Mouse (Mus musculus) spleen, adult 2 months (tissue): Measurements from ENCODE around the gene Sectm1b. TPM values are rescaled to one million over a fixed set of nuclear protein-coding genes. Genes with fewer than 3 reads are reported as not detected.
"Not testable (repeated sequence)": the region's sequence is repeated elsewhere in the genome, so short reads cannot be mapped to it uniquely, and the experiment has no call there.

Experiments
- DNase-seq, 2 experiments: peaks; one replicate each; pipeline versions ENCODE4 v3.0.0 to v3.0.0-alpha.2; 2012 to 2021; ENCODE audit warnings: low spot score in 2 of 2, low read depth in 1 of 2
- H3K27ac ChIP-seq: fragments of 200-500 bp; 2 replicates; pipeline ENCODE4 v1.5.1; 2012; ENCODE audit warnings: low read length, inconsistent platforms; ENCODE audit not compliant: insufficient read depth
- H3K27me3 ChIP-seq: fragments of 200-500 bp; 2 replicates; pipeline ENCODE4 v1.6.1; 2012; ENCODE audit warnings: mild to moderate bottlenecking, moderate library complexity, low read length, inconsistent platforms; ENCODE audit not compliant: control insufficient read depth, insufficient read depth
- H3K36me3 ChIP-seq: fragments of 200-500 bp; 2 replicates; pipeline ENCODE4 v1.6.1; 2012; ENCODE audit warnings: mild to moderate bottlenecking, low read length, inconsistent platforms; ENCODE audit not compliant: control insufficient read depth, insufficient read depth
- H3K4me1 ChIP-seq: fragments of 200-500 bp; 2 replicates; pipeline ENCODE4 v1.6.1; 2011; ENCODE audit warnings: inconsistent platforms; ENCODE audit not compliant: control insufficient read depth, insufficient read depth, insufficient read length
- H3K4me3 ChIP-seq: fragments of 200-500 bp; 2 replicates; pipeline ENCODE4 v1.5.1; 2011; ENCODE audit warnings: mild to moderate bottlenecking, inconsistent platforms; ENCODE audit not compliant: insufficient read depth, insufficient read length; ENCODE audit errors: extremely low read depth
- CTCF ChIP-seq: fragments of 200-500 bp; IDR thresholded peaks from 2 replicates; pipeline ENCODE4 v1.5.1; 2011; ENCODE audit warnings: mild to moderate bottlenecking, inconsistent platforms; ENCODE audit not compliant: insufficient read depth, insufficient read length, insufficient replicate concordance; ENCODE audit errors: extremely low read depth
- POLR2A ChIP-seq: fragments of 200-500 bp; IDR thresholded peaks from 2 replicates; pipeline ENCODE4 v1.6.1; 2011; ENCODE audit warnings: low read depth, low read length, inconsistent platforms
- WGBS: fragments of 180-500 bp; shearing (Covaris S2); methylation state at CpG from one replicate; pipeline ENCODE4 v1.1.7; 2018; 5-methylcytosine and 5-hydroxymethylcytosine counted together
- polyA plus RNA-seq: library from polyadenylated mRNA; depleted of rRNA; stranded (reverse); fragments of >200 nt; gene quantifications from 2 replicates; pipeline ENCODE4 v1.2.3, GENCODE M21; 2012

Sectm1b gene
- polyA plus RNA-seq, 1 experiment, result not detected

GRCm38 (mm10) chr11:121047826-121048399 is 15.5 kb downstream of the Sectm1b start:
- Histone ChIP-seq H3K27ac (no peak overlapping the region), H3K4me1 (no peaks in the 10 kb centered on the region), H3K27me3 (no peaks in the 10 kb centered on the region), H3K36me3 (no peaks in the 10 kb centered on the region), H3K4me3 (no peak overlapping the region)
- 68% methylated on average over 2 of the region's 2 CpGs for WGBS
- TF ChIP-seq POLR2A (no peak), CTCF (no peak)
- DNase-seq, result no peak

DNA sequence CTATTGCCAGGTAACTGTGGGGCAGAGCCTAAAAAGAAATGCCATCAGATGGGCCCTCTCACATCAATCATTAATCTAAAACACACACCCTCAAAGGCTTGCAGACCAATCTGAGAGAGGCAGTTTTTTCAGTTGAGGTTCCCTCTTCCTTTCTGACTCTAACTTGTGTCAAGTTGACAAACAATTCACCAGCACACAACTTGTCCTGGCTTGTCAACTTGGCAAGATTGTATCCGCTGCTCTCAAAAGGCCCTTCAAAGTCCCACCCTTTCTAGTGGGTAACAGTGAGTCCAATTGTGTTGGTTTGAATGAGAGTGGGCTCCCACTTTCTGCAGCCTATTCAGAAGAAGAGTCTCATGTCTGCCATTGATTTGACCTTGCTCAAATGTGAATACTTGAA is 18.1 kb downstream of the Sectm1b start:
- Histone ChIP-seq H3K4me1 (no peaks in the 10 kb centered on the region), H3K36me3 (no peaks in the 10 kb centered on the region), H3K27ac (no peak overlapping the region), H3K4me3 (no peak overlapping the region), H3K27me3 (no peaks in the 10 kb centered on the region)
- DNase-seq, result no peak
- 92% methylated on average over 1 of the region's 1 CpGs for WGBS
- TF ChIP-seq POLR2A (no peak), CTCF (no peak)

- H3K4me1 ChIP-seq, H3K27me3 ChIP-seq, H3K27ac ChIP-seq, DNase-seq, H3K36me3 ChIP-seq, H3K4me3 ChIP-seq: not testable (repeated sequence)
- 63% methylated on average over 1 of the region's 1 CpGs for WGBS
These were observed 20.3 kb downstream of the Sectm1b start for GRCm38 (mm10) chr11:121043025-121043424.

DNA sequence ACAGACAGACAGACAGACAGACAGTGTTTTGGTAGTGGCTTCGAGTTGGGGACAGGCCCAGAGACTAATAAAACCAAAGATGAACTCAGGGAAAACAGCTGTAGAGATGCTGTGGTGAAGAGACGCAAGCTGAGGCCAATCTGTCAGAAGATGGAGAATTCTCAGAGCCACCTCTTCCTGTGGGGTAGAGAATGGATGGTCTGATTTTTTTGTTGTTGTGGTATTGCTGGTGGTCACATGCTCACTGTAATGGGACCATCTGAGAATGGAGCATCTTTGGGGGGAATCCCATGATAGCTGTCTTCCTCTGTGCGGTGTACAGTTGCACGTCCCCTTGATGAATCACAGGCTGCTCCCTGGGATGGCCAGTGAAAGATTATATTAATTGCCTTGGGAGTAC is 20.9 kb downstream of the Sectm1b start:
- no peak overlapping the region for H3K27ac ChIP-seq
- no peaks in the 10 kb centered on the region for H3K36me3 ChIP-seq
- TF ChIP-seq CTCF (no peak), POLR2A (no peak)
- H3K27me3 ChIP-seq, result no peaks in the 10 kb centered on the region
- H3K4me1 ChIP-seq, result no peaks in the 10 kb centered on the region
- no peak for DNase-seq
- no peak overlapping the region for H3K4me3 ChIP-seq
- WGBS, result 69% methylated on average over 4 of the region's 4 CpGs

DNA sequence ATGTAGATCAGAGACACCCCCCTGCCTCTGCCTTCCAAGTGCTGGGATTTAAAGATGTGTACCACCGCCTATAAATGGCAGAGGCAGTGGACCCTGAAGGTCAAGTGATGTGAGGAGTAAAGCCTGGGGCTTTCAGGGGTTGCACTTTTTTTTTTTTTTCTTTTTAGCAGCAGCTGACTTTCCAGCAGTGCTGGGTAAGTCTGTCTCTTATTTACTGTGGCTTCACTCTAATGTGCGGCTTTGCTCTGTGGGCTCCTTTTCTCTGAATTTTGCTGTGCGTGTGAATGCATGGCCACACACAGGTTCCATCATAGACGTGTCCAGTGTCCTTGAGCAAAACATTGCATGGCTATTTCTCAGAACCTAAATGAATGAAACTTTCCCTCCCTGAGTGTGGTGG is 21.7 kb downstream of the Sectm1b start:
- 77% methylated on average over 4 of the region's 4 CpGs for WGBS
- no peaks in the 10 kb centered on the region for H3K27me3 ChIP-seq
- no peaks in the 10 kb centered on the region for H3K4me1 ChIP-seq
- no peak for DNase-seq
- no peak overlapping the region for H3K27ac ChIP-seq
- H3K36me3 ChIP-seq, result no peaks in the 10 kb centered on the region
- TF ChIP-seq POLR2A (no peak), CTCF (no peak)
- no peak overlapping the region for H3K4me3 ChIP-seq

GRCm38 (mm10) chr11:121041212-121041611 is 22.2 kb downstream of the Sectm1b start:
- Histone ChIP-seq H3K27me3 (no peaks in the 10 kb centered on the region), H3K27ac (no peak overlapping the region), H3K36me3 (no peaks in the 10 kb centered on the region), H3K4me1 (no peaks in the 10 kb centered on the region), H3K4me3 (no peak overlapping the region)
- peak in 1 of 2 experiments; percentile 59 for DNase-seq
- TF ChIP-seq CTCF (peak; percentile 74; the same call in 1 of the 2 replicates), POLR2A (no peak)
- 6% methylated on average over 4 of the region's 4 CpGs for WGBS

DNA sequence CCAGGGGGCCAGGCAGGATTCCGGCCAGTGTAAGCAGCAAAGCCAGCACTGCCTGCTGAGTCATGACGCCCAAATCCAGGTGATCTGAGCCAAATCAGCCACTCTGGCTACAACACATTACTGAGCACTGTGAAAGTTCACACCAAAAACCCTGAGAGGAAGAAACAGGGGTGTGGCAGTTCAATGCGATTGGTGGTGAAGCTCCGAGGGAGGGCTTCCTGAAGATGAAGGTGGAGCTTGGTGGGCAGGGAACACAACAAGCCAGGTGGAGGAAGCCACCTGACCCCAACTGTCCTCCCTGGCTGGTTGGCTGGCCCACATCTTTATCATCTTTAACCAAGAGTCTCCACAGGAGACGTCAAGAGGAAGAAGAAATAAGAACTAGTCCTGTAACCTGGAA is 24.1 kb downstream of the Sectm1b start, which contains the start of gene Cd7:
Cd7 (minus strand) TSS at position 117 of the 400 bp plus-strand sequence.
- H3K36me3 ChIP-seq, result no peaks in the 10 kb centered on the region
- no peaks in the 10 kb centered on the region for H3K27me3 ChIP-seq
- peak within 1 kb of the TSS; percentile 81 for H3K27ac ChIP-seq
- peak within 1 kb of the TSS; percentile 38; the same call in 1 of the 2 replicates for H3K4me3 ChIP-seq
- TF ChIP-seq CTCF (no peak), POLR2A (no peak; the same call in 1 of the 2 replicates)
- H3K4me1 ChIP-seq, result no peaks in the 10 kb centered on the region
- WGBS, result 19% methylated on average over 5 of the region's 5 CpGs
- no peak for DNase-seq
